Mouse (Mus musculus) embryonic facial prominence, embryonic 14.5 days (tissue): ENCODE measurements at regions not wholly inside any gene's neighbourhood (a gene's known extent, or its start where the extent isn't known, plus 50 kb on each side); places are given as distances from the start of the nearest gene placed in this dataset.
A peak's percentile ranks its signal among the peaks of the same experiment; 100 is the strongest.

Experiments
- ATAC-seq: fragments of 200-750 bp; cut with Nextera tagmentation; 2 replicates; pipeline ENCODE4 v1.8.0; 2017; ENCODE audit warnings: low read depth, moderate number of reproducible peaks, moderate TSS enrichment
- DNase-seq: peaks from one replicate; pipeline ENCODE4 v3.0.0-alpha.2; 2015; ENCODE audit warnings: low spot score
- H3K27ac ChIP-seq: fragments of 300-500 bp; sonication (generic); replicated peaks from 2 replicates; pipeline ENCODE4 v1.5.1; 2014; ENCODE audit warnings: low read depth, mild to moderate bottlenecking, low read length, moderate library complexity
- H3K27me3 ChIP-seq: fragments of 300-500 bp; sonication (generic); replicated peaks from 2 replicates; pipeline ENCODE4 v1.6.1; 2014; ENCODE audit warnings: low read length; ENCODE audit not compliant: control insufficient read depth, insufficient read depth
- H3K36me3 ChIP-seq: fragments of 300-500 bp; sonication (generic); 2 replicates; pipeline ENCODE4 v1.6.1; 2014; ENCODE audit warnings: low read length, mixed read lengths; ENCODE audit not compliant: control insufficient read depth, insufficient read depth
- H3K4me1 ChIP-seq: fragments of 300-500 bp; sonication (generic); 2 replicates; pipeline ENCODE4 v1.6.1; 2014; ENCODE audit warnings: antibody characterized with exemption, low read length; ENCODE audit not compliant: control insufficient read depth, insufficient read depth
- H3K4me2 ChIP-seq: fragments of 300-500 bp; sonication (generic); 2 replicates; pipeline ENCODE4 v1.6.1; 2014; ENCODE audit warnings: low read depth, mild to moderate bottlenecking, low read length, moderate library complexity, mixed read lengths
- H3K4me3 ChIP-seq: fragments of 300-500 bp; sonication (generic); 2 replicates; pipeline ENCODE4 v1.5.1; 2014; ENCODE audit warnings: low read depth, mild to moderate bottlenecking, low read length
- H3K9ac ChIP-seq: fragments of 300-500 bp; sonication (generic); 2 replicates; pipeline ENCODE4 v1.6.1; 2014; ENCODE audit warnings: low read depth, mild to moderate bottlenecking, low read length, moderate library complexity, mixed read lengths
- H3K9me3 ChIP-seq: fragments of 300-500 bp; sonication (generic); 2 replicates; pipeline ENCODE4 v1.6.1; 2016; ENCODE audit warnings: low read length; ENCODE audit not compliant: control insufficient read depth
- WGBS: fragments of 180-500 bp; shearing (Covaris S2); extraction: QIAGEN DNeasy Blood & Tissue Kit; methylation state at CpG from one replicate; pipeline ENCODE4 v1.1.7; 2014; 5-methylcytosine and 5-hydroxymethylcytosine counted together

- WGBS, result 56% methylated on average over 4 of the region's 4 CpGs
- no peak for ATAC-seq
- no peaks in the 10 kb centered on the region for H3K4me1 ChIP-seq
- no peaks in the 10 kb centered on the region for H3K36me3 ChIP-seq
- H3K27ac ChIP-seq, result no peak overlapping the region
- no peaks in the 10 kb centered on the region for H3K9me3 ChIP-seq
- no peak overlapping the region for H3K4me3 ChIP-seq
- no peaks in the 10 kb centered on the region for H3K27me3 ChIP-seq
- DNase-seq, result no peak
- H3K4me2 ChIP-seq, result no peak overlapping the region
- no peak overlapping the region for H3K9ac ChIP-seq
These were observed 446.4 kb downstream of the Btbd3 start for GRCm38 (mm10) chr2:138702783-138703182.

DNA sequence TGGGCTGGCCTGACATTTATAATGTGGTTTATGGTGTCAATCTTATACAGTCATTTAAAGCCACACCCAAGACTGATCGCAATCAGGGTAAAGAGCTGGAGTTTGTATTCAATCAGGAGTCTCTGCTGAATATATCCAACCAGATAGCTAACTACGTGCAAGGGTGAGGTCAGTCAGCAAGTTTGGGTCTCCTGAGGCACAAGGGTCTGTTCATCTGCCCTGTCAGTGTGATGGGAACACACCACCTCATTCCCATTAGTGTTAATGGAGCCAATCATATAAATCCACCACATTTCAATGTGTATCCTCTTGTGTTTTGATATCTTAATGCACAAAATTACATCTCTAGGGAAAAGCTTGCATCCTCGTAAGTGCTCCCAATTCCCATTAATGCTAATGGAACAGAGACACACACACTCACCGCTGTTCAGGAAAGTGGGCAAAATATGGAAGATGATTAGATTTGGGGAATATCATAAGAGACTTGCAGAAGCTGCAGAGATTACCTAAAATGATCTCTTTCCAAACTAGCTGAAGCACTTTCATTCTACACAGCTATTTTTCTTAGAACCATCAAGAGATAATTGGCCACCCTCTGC is 447.7 kb downstream of the Btbd3 start:
- ATAC-seq (peak; percentile 63), DNase-seq (no peak)
- no peak overlapping the region for H3K4me3 ChIP-seq
- H3K36me3 ChIP-seq, result no peaks in the 10 kb centered on the region
- no peaks in the 10 kb centered on the region for H3K27me3 ChIP-seq
- H3K4me2 ChIP-seq, result no peak overlapping the region
- H3K4me1 ChIP-seq, result no peaks in the 10 kb centered on the region
- H3K27ac ChIP-seq, result no peak overlapping the region
- no peak overlapping the region for H3K9ac ChIP-seq
- 80% methylated on average over 4 of the region's 4 CpGs for WGBS
- no peaks in the 10 kb centered on the region for H3K9me3 ChIP-seq

GRCm38 (mm10) chr2:138708763-138709162 is 452.4 kb downstream of the Btbd3 start:
- no peak for ATAC-seq
- Histone ChIP-seq H3K4me3 (no peak overlapping the region), H3K27me3 (no peaks in the 10 kb centered on the region), H3K4me1 (no peaks in the 10 kb centered on the region), H3K9ac (no peak overlapping the region), H3K4me2 (no peak overlapping the region), H3K27ac (no peak overlapping the region), H3K36me3 (no peaks in the 10 kb centered on the region), H3K9me3 (no peaks in the 10 kb centered on the region)
- no peak for DNase-seq
- WGBS, result 45% methylated on average over 2 of the region's 2 CpGs

DNA sequence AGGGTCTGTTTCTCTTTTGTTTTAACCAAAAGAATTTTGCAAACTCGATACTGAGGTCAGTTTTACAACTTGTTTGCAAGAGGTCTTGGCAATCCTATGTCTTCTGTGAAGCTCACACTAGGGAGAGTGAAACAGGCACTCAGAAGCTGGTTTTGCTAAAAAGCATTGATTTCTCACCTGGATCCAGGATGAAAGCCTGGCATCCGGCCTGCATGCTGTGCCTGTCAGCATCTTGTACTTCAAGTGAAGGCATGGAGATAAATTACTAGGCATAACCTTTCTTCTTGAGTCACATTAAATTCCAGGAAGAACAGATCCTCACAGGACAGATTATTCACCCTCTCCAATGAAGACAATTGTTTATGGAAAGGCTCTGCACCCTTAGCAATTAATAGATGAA is 477.5 kb downstream of the Btbd3 start:
- Histone ChIP-seq H3K9ac (no peak overlapping the region), H3K4me2 (no peak overlapping the region), H3K9me3 (no peaks in the 10 kb centered on the region), H3K27me3 (no peaks in the 10 kb centered on the region), H3K4me3 (no peak overlapping the region), H3K4me1 (no peaks in the 10 kb centered on the region), H3K27ac (no peak overlapping the region), H3K36me3 (no peaks in the 10 kb centered on the region)
- WGBS, result 70% methylated on average over 2 of the region's 2 CpGs
- ATAC-seq, result no peak
- no peak for DNase-seq

GRCm38 (mm10) chr2:138744806-138745205 is 488.4 kb downstream of the Btbd3 start:
- Histone ChIP-seq H3K4me2 (no peak overlapping the region), H3K4me3 (no peak overlapping the region), H3K9me3 (no peaks in the 10 kb centered on the region), H3K9ac (no peak overlapping the region), H3K27ac (no peak overlapping the region), H3K36me3 (no peaks in the 10 kb centered on the region), H3K27me3 (no peaks in the 10 kb centered on the region), H3K4me1 (no peaks in the 10 kb centered on the region)
- 85% methylated on average over 4 of the region's 4 CpGs for WGBS
- ATAC-seq (no peak), DNase-seq (no peak)

DNA sequence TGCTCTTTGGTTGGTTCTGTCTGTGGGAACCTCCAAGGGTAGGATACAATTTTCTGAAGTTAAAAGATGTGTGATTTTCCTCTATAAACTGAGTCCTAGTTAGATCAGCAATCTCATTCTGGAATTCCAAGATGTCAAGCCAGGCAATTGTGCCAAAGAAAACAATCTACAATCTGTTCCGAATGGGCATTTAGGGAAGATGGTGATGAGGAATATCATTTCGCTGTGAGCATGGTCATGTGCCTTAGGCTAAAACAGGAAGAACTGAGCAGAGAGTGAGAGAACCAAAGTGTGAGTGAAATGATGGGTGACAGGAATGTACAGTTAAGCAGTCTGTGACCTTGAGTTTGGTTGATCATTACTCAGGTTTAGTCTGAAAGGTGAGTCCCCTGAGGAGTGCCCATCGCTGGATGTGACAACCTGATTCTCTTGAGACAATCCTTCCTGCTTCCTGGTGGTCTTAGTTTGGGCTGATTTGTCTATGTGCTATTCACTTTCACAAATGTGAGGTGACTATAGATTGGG is 504.1 kb downstream of the Btbd3 start:
- Histone ChIP-seq H3K9ac (no peak overlapping the region), H3K36me3 (no peaks in the 10 kb centered on the region), H3K4me1 (no peaks in the 10 kb centered on the region), H3K27ac (no peak overlapping the region), H3K9me3 (no peaks in the 10 kb centered on the region), H3K27me3 (no peaks in the 10 kb centered on the region), H3K4me2 (no peak overlapping the region), H3K4me3 (no peak overlapping the region)
- DNase-seq (no peak), ATAC-seq (no peak)
- 78% methylated on average over 3 of the region's 3 CpGs for WGBS

DNA sequence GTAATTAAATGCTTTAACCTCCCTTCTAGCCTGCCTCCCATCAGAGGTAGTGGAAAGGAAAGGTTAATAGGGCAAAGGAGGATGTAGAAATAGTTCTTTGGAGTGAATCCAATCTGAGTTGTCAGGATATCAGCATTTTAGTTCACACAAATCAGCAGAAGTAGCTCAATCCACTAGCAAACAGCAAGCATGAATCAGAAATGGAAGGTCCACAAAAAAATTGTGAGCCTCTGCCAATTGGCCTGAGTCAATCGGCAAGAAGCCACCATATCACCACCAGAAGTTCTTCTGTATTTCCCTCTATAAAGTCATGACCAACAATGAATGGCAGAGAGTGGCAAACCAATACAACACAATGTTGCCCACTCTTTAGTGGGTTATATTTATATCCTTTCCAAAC is 505.0 kb downstream of the Btbd3 start:
- Histone ChIP-seq H3K27me3 (no peaks in the 10 kb centered on the region), H3K27ac (no peak overlapping the region), H3K4me2 (no peak overlapping the region), H3K36me3 (no peaks in the 10 kb centered on the region), H3K4me1 (no peaks in the 10 kb centered on the region), H3K9me3 (no peaks in the 10 kb centered on the region), H3K9ac (no peak overlapping the region), H3K4me3 (no peak overlapping the region)
- DNase-seq (no peak), ATAC-seq (no peak)
- WGBS, result 92% methylated on average over 1 of the region's 1 CpGs

DNA sequence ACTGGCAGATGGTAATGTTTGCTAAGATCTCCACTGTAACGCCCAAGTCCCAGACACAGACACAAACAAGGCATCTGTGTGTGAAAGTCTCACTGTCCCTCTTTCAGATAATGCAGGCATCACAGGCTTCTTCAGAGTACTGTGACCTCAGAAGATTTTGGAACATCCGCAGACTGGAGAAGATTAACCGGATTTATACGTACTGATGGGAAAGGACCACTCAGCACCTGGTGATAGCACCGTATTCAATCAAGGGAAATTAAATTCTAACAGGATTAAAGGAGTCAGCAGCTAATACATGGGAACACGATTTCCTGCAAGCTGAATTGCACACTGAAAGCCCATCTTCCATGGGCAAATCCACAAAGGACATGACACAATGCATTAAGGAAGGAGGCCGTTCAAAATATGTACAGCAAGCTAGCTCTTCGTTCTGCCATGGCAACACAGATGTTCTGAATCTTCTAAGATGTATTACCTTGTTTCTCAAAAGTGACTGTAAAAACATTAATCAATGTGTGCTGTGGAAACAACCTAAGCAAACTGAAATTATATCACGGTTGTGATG is 510.0 kb downstream of the Btbd3 start:
- WGBS, result 43% methylated on average over 9 of the region's 9 CpGs
- no peaks in the 10 kb centered on the region for H3K9me3 ChIP-seq
- H3K27ac ChIP-seq, result no peak overlapping the region
- DNase-seq (no peak), ATAC-seq (no peak)
- H3K4me3 ChIP-seq, result no peak overlapping the region
- no peak overlapping the region for H3K4me2 ChIP-seq
- H3K36me3 ChIP-seq, result no peaks in the 10 kb centered on the region
- H3K27me3 ChIP-seq, result no peaks in the 10 kb centered on the region
- H3K9ac ChIP-seq, result no peak overlapping the region
- H3K4me1 ChIP-seq, result peaks cover 4% of the 10 kb centered on the region; the same call in 1 of the 2 replicates

- no peak overlapping the region for H3K4me2 ChIP-seq
- H3K9me3 ChIP-seq, result no peaks in the 10 kb centered on the region
- no peaks in the 10 kb centered on the region for H3K27me3 ChIP-seq
- no peaks in the 10 kb centered on the region for H3K4me1 ChIP-seq
- no peak overlapping the region for H3K27ac ChIP-seq
- H3K36me3 ChIP-seq, result no peaks in the 10 kb centered on the region
- 85% methylated on average over 3 of the region's 3 CpGs for WGBS
- no peak overlapping the region for H3K4me3 ChIP-seq
- DNase-seq, result no peak
- ATAC-seq, result no peak
- H3K9ac ChIP-seq, result no peak overlapping the region
These were observed 527.4 kb downstream of the Btbd3 start for GRCm38 (mm10) chr2:138783781-138784180.
